In the genomic region with DNA sequence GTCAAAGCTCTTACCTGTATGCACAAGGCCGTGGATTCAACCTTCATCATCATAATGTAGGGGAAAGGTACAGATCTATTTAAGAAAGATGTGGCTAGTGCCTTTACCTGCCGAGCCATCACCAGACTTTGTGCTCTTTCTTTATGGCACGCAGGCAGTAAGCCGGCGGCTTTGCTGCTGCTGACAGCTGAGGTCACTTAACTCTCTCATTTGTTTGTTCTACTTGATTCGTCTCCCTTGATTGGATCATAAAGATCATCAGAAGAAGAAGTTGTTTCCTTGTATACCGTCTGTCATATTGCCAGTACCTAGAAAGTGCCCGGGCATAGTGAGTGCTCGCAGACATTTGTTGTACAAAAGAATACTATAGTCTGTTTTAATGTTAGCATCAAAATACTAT, we compare ENCODE assay signal across 15 mouse cellular contexts.
"Had no signal": no experiment of that assay in that cellular context is flagged by ENCODE, and none has a peak within 500 bp of the region (broad histone marks: within the 10 kb centered on the region; RNA-seq: fewer than 3 reads in every experiment).

No protein-coding gene starts in this region.

- H3K4me3 ChIP-seq: hindbrain, embryonic 15.5 days; layer of hippocampus, adult 2 months; limb, embryonic 13.5 days; midbrain, embryonic 10.5 days; myocyte; neural tube, embryonic 12.5 days had no signal

- H3K27me3 ChIP-seq: hindbrain, embryonic 15.5 days; limb, embryonic 13.5 days; neural tube, embryonic 12.5 days had no signal

- H3K9ac ChIP-seq: hindbrain, embryonic 15.5 days; limb, embryonic 13.5 days; liver, embryonic 14.5 days; neural tube, embryonic 12.5 days had no signal

- DNase-seq: kidney, adult 8-10 months; kidney, postnatal 4 days; lung, adult 18-20 months; midbrain, embryonic 14.5 days; retina, postnatal 1 day; right cerebral cortex, postnatal 25 days had no signal

- H3K4me2 ChIP-seq: hindbrain, embryonic 15.5 days; limb, embryonic 13.5 days; neural tube, embryonic 12.5 days had no signal

- H3K27ac ChIP-seq: hindbrain, embryonic 15.5 days; kidney, postnatal 0 days; layer of hippocampus, adult 2 months; limb, embryonic 13.5 days; liver, embryonic 14.5 days; midbrain, embryonic 10.5 days; neural tube, embryonic 12.5 days; stomach, postnatal 0 days had no signal

- H3K36me3 ChIP-seq: limb, embryonic 13.5 days had no signal

- H3K9me3 ChIP-seq: hindbrain, embryonic 15.5 days; limb, embryonic 13.5 days; midbrain, embryonic 10.5 days; neural tube, embryonic 12.5 days had no signal

- H3K4me1 ChIP-seq: hindbrain, embryonic 15.5 days; limb, embryonic 13.5 days; neural tube, embryonic 12.5 days had no signal
